ENCODE assay signal across 8 mouse cellular contexts in the genomic region with DNA sequence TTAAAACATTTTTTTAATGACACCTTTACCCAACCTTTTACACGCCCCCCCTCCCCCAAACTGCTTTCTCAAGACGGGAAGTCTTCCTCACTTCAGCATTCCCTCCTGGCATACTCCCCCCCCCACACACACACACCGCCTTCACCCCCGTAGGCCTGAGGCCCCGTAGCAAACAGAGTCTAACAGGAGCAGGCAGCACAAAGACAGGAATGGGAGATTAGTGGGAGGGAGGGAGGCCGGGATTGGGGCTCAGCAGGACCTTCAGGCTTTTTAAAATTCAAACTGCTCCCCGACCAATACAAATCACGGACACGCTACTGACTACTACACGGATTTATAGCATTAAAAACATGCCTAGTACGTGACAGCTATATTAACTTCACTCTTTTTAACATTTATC. TPM values are rescaled to one million over a fixed set of nuclear protein-coding genes. Genes with fewer than 3 reads are reported as not detected.
DNase-seq lines count a peak whose midpoint lies in the region; ATAC-seq and TF ChIP-seq lines count a peak whose summit lies in the region.

No protein-coding gene starts in this region.

- H3K4me2 ChIP-seq in forebrain, postnatal 0 days (ENCODE audit: low read depth): peak overlapping the region; percentile 99
- H3K4me2 ChIP-seq in midbrain, embryonic 12.5 days (replicated peaks): peak overlapping the region; percentile 78

- H3K9ac ChIP-seq in forebrain, postnatal 0 days: peak overlapping the region; percentile 97
- peak overlapping the region; percentile 65 for H3K9ac ChIP-seq in midbrain, embryonic 12.5 days (replicated peaks)

- no peaks in the 10 kb centered on the region for H3K9me3 ChIP-seq in erythroblast, embryonic 14.5 days (ENCODE audit: control insufficient read depth, low read length)
- no peaks in the 10 kb centered on the region for H3K9me3 ChIP-seq in forebrain, postnatal 0 days (ENCODE audit: low read length)
- H3K9me3 ChIP-seq in midbrain, embryonic 12.5 days: no peaks in the 10 kb centered on the region

- peak overlapping the region; percentile 94 for H3K4me3 ChIP-seq in erythroblast, embryonic 14.5 days (replicated peaks)
- H3K4me3 ChIP-seq in forebrain, postnatal 0 days (ENCODE audit: low read depth, low read length): peak overlapping the region; percentile 91
- H3K4me3 ChIP-seq in midbrain, embryonic 12.5 days: peak overlapping the region; percentile 79

- WGBS in forebrain, postnatal 0 days: 1% methylated on average over 11 of the region's 11 CpGs
- 2% methylated on average over 11 of the region's 11 CpGs for WGBS in midbrain, embryonic 12.5 days

- peaks cover 35% of the 10 kb centered on the region for H3K4me1 ChIP-seq in erythroblast, embryonic 14.5 days (ENCODE audit: control insufficient read depth)
- peaks cover 18% of the 10 kb centered on the region; the same call in 1 of the 2 replicates for H3K4me1 ChIP-seq in forebrain, postnatal 0 days (ENCODE audit: insufficient read depth)
- peaks cover 23% of the 10 kb centered on the region for H3K4me1 ChIP-seq in midbrain, embryonic 12.5 days

- TF ChIP-seq CTCF in forebrain, postnatal 0 days (IDR thresholded peaks at IDR 0.05; ENCODE audit: low read depth): no peak

- no peak overlapping the region for H3K27ac ChIP-seq in forebrain, postnatal 0 days (ENCODE audit: low read depth, low read length)
- H3K27ac ChIP-seq in midbrain, embryonic 12.5 days (replicated peaks): 0 out of 2 replicates have a peak overlapping the region, but pooled peaks have one; percentile 30

- H3K36me3 ChIP-seq in erythroblast, embryonic 14.5 days (ENCODE audit: control insufficient read depth): no peaks in the 10 kb centered on the region
- H3K36me3 ChIP-seq in forebrain, postnatal 0 days (ENCODE audit: insufficient read depth): no peaks in the 10 kb centered on the region
- H3K36me3 ChIP-seq in midbrain, embryonic 12.5 days: no peaks in the 10 kb centered on the region

- no peaks in the 10 kb centered on the region for H3K27me3 ChIP-seq in erythroblast, embryonic 14.5 days (ENCODE audit: control insufficient read depth)
- no peaks in the 10 kb centered on the region for H3K27me3 ChIP-seq in forebrain, postnatal 0 days (ENCODE audit: insufficient read depth, low read length)
- no peaks in the 10 kb centered on the region for H3K27me3 ChIP-seq in midbrain, embryonic 12.5 days

- ATAC-seq in erythroblast, adult 5-6 weeks (replicated peaks; ENCODE audit: low FRiP score, poor library complexity, severe bottlenecking): no peak
- ATAC-seq in forebrain, postnatal 0 days: no peak
- peak; percentile 32; the same call in 1 of the 2 replicates for ATAC-seq in midbrain, embryonic 12.5 days (ENCODE audit: low FRiP score, low read depth)
- no peak for ATAC-seq in frontal cortex, adult (ENCODE audit: low TSS enrichment)

- DNase-seq in adipocyte (ENCODE audit: low spot score): peak; percentile 48
- peak; percentile 2 for DNase-seq in forebrain, postnatal 0 days
- DNase-seq in kidney, adult 9 months: peak; percentile 22
- DNase-seq in urinary bladder, postnatal 36 days (ENCODE audit: low spot score in 2 of 2): no peak

RNA-seq across cellular contexts. Expression of a gene that starts 2.1 kb away (rescaled TPM):
- polyA plus RNA-seq in erythroblast, embryonic 14.5 days (2012): 0.38 and 0.48 TPM in 2 replicates
- 40.3 and 41.7 TPM in 2 replicates for total RNA-seq in erythroblast, adult 5-6 weeks (2015; ENCODE audit: low replicate concordance)
- 49.8 and 56.5 TPM in 2 replicates for total RNA-seq in erythroblast, adult 5-6 weeks (2017; ENCODE audit: low replicate concordance)
- 15.7 and 20.7 TPM in 2 replicates for total RNA-seq in forebrain, postnatal 0 days (2014; rRNA removed)
- polyA plus RNA-seq in forebrain, postnatal 0 days (2015; fragmentation: Nextera tagmentation; extraction: Ambion mirVana): 5.5 and 10.5 TPM in 2 replicates
- 23.8 and 24.7 TPM in 2 replicates for polyA plus RNA-seq in midbrain, embryonic 12.5 days (2016; fragmentation: Nextera tagmentation; extraction: Ambion mirVana)

Comparison
In these comparisons a context has a peak if more than half of its experiments do, and no peak if none do; other contexts are left out.
1. DNase-seq: peak in adipocyte (single experiment), forebrain, postnatal 0 days (single experiment) and kidney, adult 9 months (single experiment); none in urinary bladder, postnatal 36 days (0 of 2).
2. Peak in every context shown above with its lines, with median percentiles within 50 percentile points of each other: H3K4me3 ChIP-seq.